ENCODE assay signal across 30 mouse cellular contexts in the genomic region with DNA sequence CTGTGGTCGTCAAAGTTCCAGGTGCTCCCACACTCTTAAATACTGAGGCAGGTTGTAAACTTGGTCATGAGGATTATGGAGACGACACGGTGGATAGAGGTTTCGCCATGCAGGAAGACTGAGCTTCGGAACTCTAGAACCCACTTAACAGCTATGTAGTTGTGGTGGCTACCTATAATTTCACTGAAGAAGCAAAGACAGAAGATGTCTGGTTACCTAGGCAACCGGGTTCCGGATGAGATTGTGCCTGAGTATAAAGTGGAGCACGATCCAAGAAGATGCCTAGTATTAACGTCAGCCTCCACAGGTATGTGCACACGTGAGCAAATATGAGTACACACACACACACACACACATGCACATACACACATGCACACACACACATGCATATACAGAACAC.
DNase-seq lines count a peak whose midpoint lies in the region; ATAC-seq and TF ChIP-seq lines count a peak whose summit lies in the region.
"Had no signal": no experiment of that assay in that cellular context is flagged by ENCODE, and none has a peak within 500 bp of the region (broad histone marks: within the 10 kb centered on the region; RNA-seq: fewer than 3 reads in every experiment).

No protein-coding gene starts in this region.

- WGBS in forebrain, embryonic 12.5 days, result 93% methylated on average over 10 of the region's 10 CpGs
- 90% methylated on average over 10 of the region's 10 CpGs for WGBS in forebrain, embryonic 14.5 days
- 76% methylated on average over 10 of the region's 10 CpGs for WGBS in hindbrain, postnatal 0 days
- WGBS in hindbrain, embryonic 16.5 days, result 90% methylated on average over 10 of the region's 10 CpGs

- H3K27me3 ChIP-seq in forebrain, embryonic 12.5 days, result no peaks in the 10 kb centered on the region
- H3K27me3 ChIP-seq in forebrain, embryonic 14.5 days (replicated peaks; ENCODE audit: control insufficient read depth, insufficient read depth, low read length), result no peaks in the 10 kb centered on the region
- H3K27me3 ChIP-seq in hindbrain, postnatal 0 days (ENCODE audit: insufficient read depth, low read length), result no peaks in the 10 kb centered on the region
- H3K27me3 ChIP-seq in hindbrain, embryonic 16.5 days (replicated peaks; ENCODE audit: control insufficient read depth, insufficient read depth, low read length), result no peaks in the 10 kb centered on the region
- H3K27me3 ChIP-seq: CH12.LX; hindbrain, embryonic 12.5 days; liver, embryonic 12.5 days; megakaryocyte, embryonic 14.5 days; midbrain, embryonic 12.5 days; neural tube, embryonic 15.5 days had no signal

- 0 out of 2 replicates have a peak, but pooled peaks have one; percentile 36 for ATAC-seq in forebrain, embryonic 12.5 days (ENCODE audit: low FRiP score)
- no peak for ATAC-seq in forebrain, embryonic 14.5 days
- no peak for ATAC-seq in hindbrain, postnatal 0 days
- no peak for ATAC-seq in hindbrain, embryonic 16.5 days
- ATAC-seq: intestine, postnatal 0 days; liver, embryonic 12.5 days; liver, postnatal 0 days had no signal

- no peak overlapping the region for H3K9ac ChIP-seq in forebrain, embryonic 12.5 days
- no peak overlapping the region for H3K9ac ChIP-seq in forebrain, embryonic 14.5 days (ENCODE audit: low read length)
- H3K9ac ChIP-seq in hindbrain, postnatal 0 days (replicated peaks; ENCODE audit: low read length), result no peak overlapping the region
- no peak overlapping the region for H3K9ac ChIP-seq in hindbrain, embryonic 16.5 days (ENCODE audit: low read depth, low read length)
- H3K9ac ChIP-seq: hindbrain, embryonic 12.5 days; liver, embryonic 12.5 days; liver, postnatal 0 days; midbrain, embryonic 12.5 days; neural tube, embryonic 15.5 days had no signal

- no peak overlapping the region for H3K4me3 ChIP-seq in forebrain, embryonic 12.5 days (replicated peaks)
- no peak overlapping the region for H3K4me3 ChIP-seq in forebrain, embryonic 14.5 days (ENCODE audit: low read depth, low read length)
- no peak overlapping the region for H3K4me3 ChIP-seq in hindbrain, postnatal 0 days (ENCODE audit: low read length)
- H3K4me3 ChIP-seq in hindbrain, embryonic 16.5 days (ENCODE audit: low read length), result no peak overlapping the region
- no peak overlapping the region for H3K4me3 ChIP-seq in cortical plate, adult 2 months (ENCODE audit: insufficient read depth, low read length)
- H3K4me3 ChIP-seq: erythroblast, embryonic 14.5 days; gastrocnemius, adult 2 months; hindbrain, embryonic 12.5 days; liver, embryonic 12.5 days; megakaryocyte, embryonic 14.5 days; midbrain, embryonic 12.5 days; neural tube, embryonic 15.5 days had no signal

- no peak for DNase-seq in forebrain, embryonic 14.5 days (ENCODE audit: low spot score)
- DNase-seq in hindbrain, postnatal 0 days (ENCODE audit: low spot score), result peak; percentile 34
- DNase-seq in left cerebral cortex, postnatal 25 days (ENCODE audit: low spot score in 2 of 2), result peak; percentile 51 to 68
- no peak for DNase-seq in left cerebral cortex, postnatal 10 days (ENCODE audit: extremely low spot score in 1 of 2, low spot score in 2 of 2)
- no peak for DNase-seq in lung, postnatal 4 days
- DNase-seq: adrenal gland, adult 8-10 months; cerebellum, adult 11 months; cerebellum, adult 9-11 months; gastrocnemius, adult 2 months; gastrocnemius, postnatal 36 days; heart, adult 18-20 months; heart, postnatal 36 days; kidney, adult 9 months; kidney, postnatal 10 days; liver, postnatal 0 days; lung, postnatal 36 days; thymus, adult 18-20 months; thymus, postnatal 25 days had no signal

- intact Hi-C loops in left cerebral cortex, postnatal 25 days (cut with DNase I), result loop anchor here (5.0 to 10.0 kb wide), 8 partner anchors 179 to 772 kb away; no protein-coding TSS in a partner anchor
- intact Hi-C loops in left cerebral cortex, postnatal 10 days (cut with DNase I), result loop anchor here (10.0 kb wide), 2 partner anchors 292 to 632 kb away; no protein-coding TSS in a partner anchor

- no peak overlapping the region for H3K27ac ChIP-seq in forebrain, embryonic 12.5 days
- H3K27ac ChIP-seq in forebrain, embryonic 14.5 days (ENCODE audit: low read depth, low read length), result no peak overlapping the region; the same call in 1 of the 2 replicates
- H3K27ac ChIP-seq in hindbrain, postnatal 0 days, result no peak overlapping the region
- H3K27ac ChIP-seq in hindbrain, embryonic 16.5 days (ENCODE audit: low read depth, low read length), result no peak overlapping the region
- peak overlapping the region; percentile 68 for H3K27ac ChIP-seq in cortical plate, adult 2 months (ENCODE audit: insufficient read depth, low read length)
- H3K27ac ChIP-seq: gastrocnemius, adult 2 months; hindbrain, embryonic 12.5 days; liver, embryonic 12.5 days; midbrain, embryonic 12.5 days; neural tube, embryonic 15.5 days had no signal

- H3K4me2 ChIP-seq in forebrain, embryonic 12.5 days, result no peak overlapping the region
- no peak overlapping the region for H3K4me2 ChIP-seq in forebrain, embryonic 14.5 days (ENCODE audit: low read length)
- H3K4me2 ChIP-seq in hindbrain, postnatal 0 days (ENCODE audit: low read depth, low read length), result no peak overlapping the region
- no peak overlapping the region for H3K4me2 ChIP-seq in hindbrain, embryonic 16.5 days (ENCODE audit: low read length)
- H3K4me2 ChIP-seq: heart, embryonic 11.5 days; hindbrain, embryonic 12.5 days; liver, embryonic 12.5 days; midbrain, embryonic 12.5 days; neural tube, embryonic 15.5 days had no signal

- H3K36me3 ChIP-seq in forebrain, embryonic 12.5 days (replicated peaks), result no peaks in the 10 kb centered on the region
- H3K36me3 ChIP-seq in forebrain, embryonic 14.5 days (ENCODE audit: control insufficient read depth, insufficient read depth, low read length), result no peaks in the 10 kb centered on the region
- H3K36me3 ChIP-seq in hindbrain, postnatal 0 days (ENCODE audit: insufficient read depth, low read length), result no peaks in the 10 kb centered on the region
- H3K36me3 ChIP-seq in hindbrain, embryonic 16.5 days (ENCODE audit: control insufficient read depth, insufficient read depth, low read length), result no peaks in the 10 kb centered on the region
- H3K36me3 ChIP-seq: hindbrain, embryonic 12.5 days; liver, embryonic 12.5 days; midbrain, embryonic 12.5 days; neural tube, embryonic 15.5 days had no signal

- H3K9me3 ChIP-seq in forebrain, embryonic 12.5 days, result no peaks in the 10 kb centered on the region
- no peaks in the 10 kb centered on the region for H3K9me3 ChIP-seq in forebrain, embryonic 14.5 days (replicated peaks; ENCODE audit: control insufficient read depth, low read length)
- no peaks in the 10 kb centered on the region for H3K9me3 ChIP-seq in hindbrain, postnatal 0 days (ENCODE audit: low read length)
- no peaks in the 10 kb centered on the region for H3K9me3 ChIP-seq in hindbrain, embryonic 16.5 days (ENCODE audit: control insufficient read depth, low read length)
- H3K9me3 ChIP-seq: hindbrain, embryonic 12.5 days; liver, embryonic 12.5 days; megakaryocyte, embryonic 14.5 days; midbrain, embryonic 12.5 days; neural tube, embryonic 15.5 days had no signal

- H3K4me1 ChIP-seq in forebrain, embryonic 12.5 days, result no peaks in the 10 kb centered on the region
- H3K4me1 ChIP-seq in forebrain, embryonic 14.5 days (ENCODE audit: control insufficient read depth, insufficient read depth, low read length), result peaks cover 2% of the 10 kb centered on the region; the same call in 1 of the 2 replicates
- H3K4me1 ChIP-seq in hindbrain, postnatal 0 days (ENCODE audit: insufficient read depth, low read length), result no peaks in the 10 kb centered on the region
- H3K4me1 ChIP-seq in hindbrain, embryonic 16.5 days (ENCODE audit: control insufficient read depth, insufficient read depth, low read depth, low read length), result no peaks in the 10 kb centered on the region
- peaks cover 3% of the 10 kb centered on the region; the same call in 1 of the 2 replicates for H3K4me1 ChIP-seq in cortical plate, adult 2 months (ENCODE audit: control insufficient read depth, insufficient read depth, low read length)
- H3K4me1 ChIP-seq: hindbrain, embryonic 12.5 days; liver, embryonic 12.5 days; megakaryocyte, embryonic 14.5 days; midbrain, embryonic 12.5 days; neural tube, embryonic 15.5 days had no signal

- no peak for TF ChIP-seq POLR2A in cortical plate, adult 2 months (IDR thresholded peaks at IDR 0.05; ENCODE audit: extremely low read depth, insufficient read depth, low read length)

- no peak for TF ChIP-seq CTCF in hindbrain, postnatal 0 days (IDR thresholded peaks at IDR 0.05; ENCODE audit: low read depth)
- TF ChIP-seq CTCF in cortical plate, adult 2 months (IDR thresholded peaks at IDR 0.05; ENCODE audit: extremely low read depth, insufficient read depth, low read length), result no peak

Comparison
In these comparisons a context has a peak if more than half of its experiments do, and no peak if none do; other contexts are left out.
1. DNase-seq: peak in hindbrain, postnatal 0 days (single experiment) and left cerebral cortex, postnatal 25 days (2 of 2); none in forebrain, embryonic 14.5 days (single experiment), left cerebral cortex, postnatal 10 days (0 of 2) and lung, postnatal 4 days (0 of 2).